Mouse (Mus musculus) urinary bladder, postnatal 0 days (tissue): ENCODE results near the gene Gm20388. TPM values are rescaled to one million over a fixed set of nuclear protein-coding genes. Genes with fewer than 3 reads are reported as not detected.

ENCODE experiments used
- polyA plus RNA-seq: library from polyadenylated mRNA; unstranded; fragments of >200 nt; fragmentation: Nextera tagmentation; extraction: Ambion mirVana; gene quantifications from 2 replicates; pipeline ENCODE4 v1.2.1, GENCODE M21; 2015

The Gm20388 gene
- polyA plus RNA-seq, 1 experiment from 2014 or later: not detected

GRCm38 (mm10) chr8:121107668-121108656, 1197.3 kb downstream of the Gm20388 start, which contains the start of gene Mthfsd:
Gene Mthfsd (minus strand): TSS chr8:121108392.

GRCm38 (mm10) chr8:121115948-121116347, 1205.3 kb downstream of the Gm20388 start, which contains the start of gene Foxc2:
Gene Foxc2 (plus strand): TSS chr8:121116171.

GRCm38 (mm10) chr8:121127756-121128375, 1217.2 kb downstream of the Gm20388 start, which contains the start of gene Foxl1:
Gene Foxl1 (plus strand): TSS chr8:121127940.

GRCm38 (mm10) chr8:121544276-121544785, 1633.7 kb downstream of the Gm20388 start, which contains the start of gene 1700018B08Rik:
Gene 1700018B08Rik (minus strand): TSS chr8:121544320.

GRCm38 (mm10) chr8:121578676-121579451, 1668.2 kb downstream of the Gm20388 start, which contains the start of gene Fbxo31:
Gene Fbxo31 (minus strand): TSS chr8:121578806.

GRCm38 (mm10) chr8:121590203-121591177, 1679.8 kb downstream of the Gm20388 start, which contains the start of gene Map1lc3b:
Gene Map1lc3b (plus strand): TSS chr8:121590361.

GRCm38 (mm10) chr8:121652774-121653323, 1742.2 kb downstream of the Gm20388 start, which contains the start of gene Zcchc14:
Gene Zcchc14 (minus strand): TSS chr8:121652901.

GRCm38 (mm10) chr8:121729323-121729722, 1818.7 kb downstream of the Gm20388 start, which contains the start of gene Jph3:
Gene Jph3 (plus strand): TSS chr8:121729623.

GRCm38 (mm10) chr8:121829048-121829776, 1918.6 kb downstream of the Gm20388 start, which contains the start of gene Klhdc4:
Gene Klhdc4 (minus strand): TSS chr8:121829569.

GRCm38 (mm10) chr8:121907587-121908248, 1997.1 kb downstream of the Gm20388 start, which contains the start of gene Slc7a5:
Gene Slc7a5 (minus strand): TSS chr8:121907694.

GRCm38 (mm10) chr8:121944831-121945230, 2034.2 kb downstream of the Gm20388 start, which contains the start of gene Car5a:
Gene Car5a (minus strand): TSS chr8:121944904.

GRCm38 (mm10) chr8:121949222-121949800, 2038.7 kb downstream of the Gm20388 start, which contains the start of gene Banp:
Gene Banp (plus strand): TSS chr8:121949750.

GRCm38 (mm10) chr8:122282035-122282358, 2371.4 kb downstream of the Gm20388 start, which contains the start of gene Zfpm1:
Gene Zfpm1 (plus strand): TSS chr8:122282141.

GRCm38 (mm10) chr8:122360696-122361416, 2450.2 kb downstream of the Gm20388 start, which contains the start of gene Trhr2:
Gene Trhr2 (minus strand): TSS chr8:122360746.

GRCm38 (mm10) chr8:122376365-122377231, 2466.0 kb downstream of the Gm20388 start, which contains the start of gene Zc3h18:
Gene Zc3h18 (plus strand): TSS chr8:122376609.

GRCm38 (mm10) chr8:122421376-122422070, 2510.9 kb downstream of the Gm20388 start, which contains the start of gene Il17c:
Gene Il17c (plus strand): TSS chr8:122422020.

